Mouse (Mus musculus): ENCODE measurements around the gene Oxsr1.

DNA sequence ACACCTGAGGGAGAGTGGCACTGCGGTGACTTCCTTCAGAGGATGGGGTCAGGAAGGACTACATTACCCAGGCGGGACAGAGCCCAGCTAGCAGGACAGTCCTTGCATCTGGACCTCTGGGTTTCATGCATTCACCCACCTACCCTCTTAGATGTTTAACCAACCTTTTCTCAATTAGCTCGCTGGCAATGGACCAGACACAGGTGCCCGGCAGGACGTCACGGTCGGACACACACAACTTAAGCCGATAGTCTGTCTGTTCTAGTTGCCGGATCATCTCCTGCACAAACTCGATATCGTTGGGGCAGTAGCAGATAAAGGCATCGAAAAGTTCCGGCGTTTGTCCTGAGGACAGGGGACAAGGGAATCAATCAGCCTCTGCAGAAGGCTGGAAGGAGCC, 15.6 kb upstream of the Oxsr1 start:
- TF ChIP-seq MYOD1 (IDR thresholded peaks at IDR 0.05; ENCODE audit: control insufficient read depth in 1 of 3, insufficient read length in 2 of 3, low read depth in 2 of 3) = no peak
- TF ChIP-seq TCF12 (IDR thresholded peaks at IDR 0.05; ENCODE audit: insufficient read depth, poor library complexity, severe bottlenecking) = no peak

Data from myocyte (in vitro differentiated cells).